Mouse (Mus musculus): Measurements from ENCODE around the gene Rps6ka2. TPM values are rescaled to one million over a fixed set of nuclear protein-coding genes. Genes with fewer than 3 reads are reported as not detected.

Gene Rps6ka2
- polyA plus RNA-seq, 1 experiment = 21.5 TPM

- H3K4me3 ChIP-seq (ENCODE audit: insufficient read depth, low read length) = no peak overlapping the region
- no peak overlapping the region for H3K27ac ChIP-seq (ENCODE audit: insufficient read depth, low read length)
- no peaks in the 10 kb centered on the region for H3K4me1 ChIP-seq (ENCODE audit: control insufficient read depth, insufficient read depth, low read length)
- no peak for TF ChIP-seq POLR2A (IDR thresholded peaks at IDR 0.05; ENCODE audit: low read depth, low read length)
- no peak for TF ChIP-seq CTCF (IDR thresholded peaks at IDR 0.05; ENCODE audit: borderline replicate concordance, insufficient read depth, low read length)
These were observed 24.4 kb downstream of the Rps6ka2 start for GRCm38 (mm10) chr17:7194140-7194840.

GRCm38 (mm10) chr17:7197121-7197925 is 27.4 kb downstream of the Rps6ka2 start:
- TF ChIP-seq CTCF (IDR thresholded peaks at IDR 0.05; ENCODE audit: borderline replicate concordance, insufficient read depth, low read length) (no peak), POLR2A (IDR thresholded peaks at IDR 0.05; ENCODE audit: low read depth, low read length) (no peak)
- Histone ChIP-seq H3K4me1 (ENCODE audit: control insufficient read depth, insufficient read depth, low read length) (no peaks in the 10 kb centered on the region), H3K27ac (ENCODE audit: insufficient read depth, low read length) (no peak overlapping the region), H3K4me3 (ENCODE audit: insufficient read depth, low read length) (no peak overlapping the region)

GRCm38 (mm10) chr17:7204771-7205406 is 35.0 kb downstream of the Rps6ka2 start:
- H3K4me1 ChIP-seq (ENCODE audit: control insufficient read depth, insufficient read depth, low read length) = peaks cover 3% of the 10 kb centered on the region
- no peak overlapping the region for H3K27ac ChIP-seq (ENCODE audit: insufficient read depth, low read length)
- no peak overlapping the region for H3K4me3 ChIP-seq (ENCODE audit: insufficient read depth, low read length)
- no peak for TF ChIP-seq CTCF (IDR thresholded peaks at IDR 0.05; ENCODE audit: borderline replicate concordance, insufficient read depth, low read length)
- no peak for TF ChIP-seq POLR2A (IDR thresholded peaks at IDR 0.05; ENCODE audit: low read depth, low read length)

- Histone ChIP-seq H3K27ac (ENCODE audit: insufficient read depth, low read length) (no peak overlapping the region), H3K4me1 (ENCODE audit: control insufficient read depth, insufficient read depth, low read length) (peaks cover 3% of the 10 kb centered on the region), H3K4me3 (ENCODE audit: insufficient read depth, low read length) (no peak overlapping the region)
- TF ChIP-seq CTCF (IDR thresholded peaks at IDR 0.05; ENCODE audit: borderline replicate concordance, insufficient read depth, low read length) = no peak
- no peak for TF ChIP-seq POLR2A (IDR thresholded peaks at IDR 0.05; ENCODE audit: low read depth, low read length)
These were observed 36.7 kb downstream of the Rps6ka2 start for GRCm38 (mm10) chr17:7206434-7207145.

- H3K4me1 ChIP-seq (ENCODE audit: control insufficient read depth, insufficient read depth, low read length) = peaks cover 3% of the 10 kb centered on the region
These were observed 40.7 kb downstream of the Rps6ka2 start for GRCm38 (mm10) chr17:7210648-7211047.

GRCm38 (mm10) chr17:7211893-7212292 is 42.0 kb downstream of the Rps6ka2 start:
- H3K4me3 ChIP-seq (ENCODE audit: insufficient read depth, low read length) = no peak overlapping the region
- peaks cover 3% of the 10 kb centered on the region for H3K4me1 ChIP-seq (ENCODE audit: control insufficient read depth, insufficient read depth, low read length)
- TF ChIP-seq CTCF (IDR thresholded peaks at IDR 0.05; ENCODE audit: borderline replicate concordance, insufficient read depth, low read length) (no peak), POLR2A (IDR thresholded peaks at IDR 0.05; ENCODE audit: low read depth, low read length) (no peak)
- no peak overlapping the region for H3K27ac ChIP-seq (ENCODE audit: insufficient read depth, low read length)

More at GRCm38 (mm10) chr17:7210648-7211047, 40.7 kb downstream of the Rps6ka2 start:
- TF ChIP-seq POLR2A (IDR thresholded peaks at IDR 0.05; ENCODE audit: low read depth, low read length) (no peak), CTCF (IDR thresholded peaks at IDR 0.05; ENCODE audit: borderline replicate concordance, insufficient read depth, low read length) (no peak)
- no peak overlapping the region for H3K4me3 ChIP-seq (ENCODE audit: insufficient read depth, low read length)
- no peak overlapping the region for H3K27ac ChIP-seq (ENCODE audit: insufficient read depth, low read length)

- Histone ChIP-seq H3K27ac (ENCODE audit: insufficient read depth, low read length) (no peak overlapping the region), H3K4me3 (ENCODE audit: insufficient read depth, low read length) (no peak overlapping the region), H3K4me1 (ENCODE audit: control insufficient read depth, insufficient read depth, low read length) (peaks cover 3% of the 10 kb centered on the region)
- no peak for TF ChIP-seq POLR2A (IDR thresholded peaks at IDR 0.05; ENCODE audit: low read depth, low read length)
- no peak for TF ChIP-seq CTCF (IDR thresholded peaks at IDR 0.05; ENCODE audit: borderline replicate concordance, insufficient read depth, low read length)
These were observed 43.3 kb downstream of the Rps6ka2 start for GRCm38 (mm10) chr17:7213214-7213613.

- Histone ChIP-seq H3K4me1 (ENCODE audit: control insufficient read depth, insufficient read depth, low read length) (peaks cover 3% of the 10 kb centered on the region), H3K4me3 (ENCODE audit: insufficient read depth, low read length) (no peak overlapping the region), H3K27ac (ENCODE audit: insufficient read depth, low read length) (no peak overlapping the region)
- no peak for TF ChIP-seq CTCF (IDR thresholded peaks at IDR 0.05; ENCODE audit: borderline replicate concordance, insufficient read depth, low read length)
- no peak for TF ChIP-seq POLR2A (IDR thresholded peaks at IDR 0.05; ENCODE audit: low read depth, low read length)
These were observed 44.1 kb downstream of the Rps6ka2 start for GRCm38 (mm10) chr17:7214061-7214460.

- Histone ChIP-seq H3K4me3 (ENCODE audit: insufficient read depth, low read length) (no peak overlapping the region), H3K4me1 (ENCODE audit: control insufficient read depth, insufficient read depth, low read length) (no peaks in the 10 kb centered on the region), H3K27ac (ENCODE audit: insufficient read depth, low read length) (no peak overlapping the region)
- TF ChIP-seq CTCF (IDR thresholded peaks at IDR 0.05; ENCODE audit: borderline replicate concordance, insufficient read depth, low read length) (no peak), POLR2A (IDR thresholded peaks at IDR 0.05; ENCODE audit: low read depth, low read length) (no peak)
These were observed 47.9 kb downstream of the Rps6ka2 start for GRCm38 (mm10) chr17:7217791-7218329.
